23 mouse cellular contexts compared by ENCODE assay signal in genomic region chr2:49922810-49923209, GRCm38 (mm10).
DNase-seq lines count a peak whose midpoint lies in the region; ATAC-seq and TF ChIP-seq lines count a peak whose summit lies in the region.
"Had no signal": no experiment of that assay in that cellular context is flagged by ENCODE, and none has a peak within 500 bp of the region (broad histone marks: within the 10 kb centered on the region; RNA-seq: fewer than 3 reads in every experiment).

No protein-coding gene starts in this region.

- H3K4me3 ChIP-seq in forebrain, embryonic 13.5 days, result no peak overlapping the region
- H3K4me3 ChIP-seq in forebrain, embryonic 12.5 days (replicated peaks), result no peak overlapping the region
- no peak overlapping the region for H3K4me3 ChIP-seq in hindbrain, embryonic 14.5 days (replicated peaks; ENCODE audit: low read length)
- no peak overlapping the region for H3K4me3 ChIP-seq in hindbrain, embryonic 10.5 days
- no peak overlapping the region for H3K4me3 ChIP-seq in midbrain, postnatal 0 days (ENCODE audit: low read depth, low read length)
- H3K4me3 ChIP-seq in midbrain, embryonic 15.5 days, result no peak overlapping the region
- H3K4me3 ChIP-seq: heart, embryonic 10.5 days; limb, embryonic 13.5 days; liver, embryonic 12.5 days had no signal

- 39% methylated on average over 4 of the region's 4 CpGs for WGBS in forebrain, embryonic 13.5 days
- WGBS in forebrain, embryonic 12.5 days, result 49% methylated on average over 4 of the region's 4 CpGs
- WGBS in hindbrain, embryonic 14.5 days, result 62% methylated on average over 4 of the region's 4 CpGs
- 73% methylated on average over 4 of the region's 4 CpGs for WGBS in hindbrain, embryonic 10.5 days
- 32% methylated on average over 4 of the region's 4 CpGs for WGBS in midbrain, postnatal 0 days
- 20% methylated on average over 4 of the region's 4 CpGs for WGBS in midbrain, embryonic 15.5 days

- H3K36me3 ChIP-seq in forebrain, embryonic 13.5 days (ENCODE audit: poor library complexity, severe bottlenecking), result no peaks in the 10 kb centered on the region
- H3K36me3 ChIP-seq in forebrain, embryonic 12.5 days (replicated peaks), result no peaks in the 10 kb centered on the region
- H3K36me3 ChIP-seq in hindbrain, embryonic 14.5 days (replicated peaks; ENCODE audit: control insufficient read depth, insufficient read depth), result no peaks in the 10 kb centered on the region
- no peaks in the 10 kb centered on the region for H3K36me3 ChIP-seq in hindbrain, embryonic 10.5 days
- no peaks in the 10 kb centered on the region for H3K36me3 ChIP-seq in midbrain, postnatal 0 days (ENCODE audit: insufficient read depth, low read length)
- no peaks in the 10 kb centered on the region for H3K36me3 ChIP-seq in midbrain, embryonic 15.5 days (replicated peaks)
- H3K36me3 ChIP-seq: heart, embryonic 10.5 days; limb, embryonic 13.5 days; liver, embryonic 12.5 days had no signal

- H3K9ac ChIP-seq in forebrain, embryonic 13.5 days, result no peak overlapping the region
- no peak overlapping the region for H3K9ac ChIP-seq in forebrain, embryonic 12.5 days
- H3K9ac ChIP-seq in hindbrain, embryonic 14.5 days, result no peak overlapping the region
- no peak overlapping the region for H3K9ac ChIP-seq in midbrain, postnatal 0 days (replicated peaks; ENCODE audit: low read length, poor library complexity, severe bottlenecking)
- no peak overlapping the region for H3K9ac ChIP-seq in midbrain, embryonic 15.5 days
- H3K9ac ChIP-seq: limb, embryonic 13.5 days; liver, embryonic 12.5 days had no signal

- no peak for DNase-seq in hindbrain, embryonic 14.5 days (ENCODE audit: low spot score)
- DNase-seq in hindbrain, embryonic 10.5 days (ENCODE audit: low spot score), result no peak
- peak; percentile 24 for DNase-seq in midbrain, postnatal 0 days (ENCODE audit: low spot score)
- DNase-seq in thymus, postnatal 4 days, result no peak
- DNase-seq in thymus, postnatal 36 days, result no peak
- DNase-seq: adrenal gland, postnatal 14 days; cerebellum, adult 2 months; cerebellum, postnatal 36 days; kidney, adult 11 months; layer of hippocampus, adult 9-11 months; lung, adult 18-20 months; lung, postnatal 10 days; right cerebral cortex, adult 18-20 months; right cerebral cortex, postnatal 4 days; thymus, adult 18-20 months had no signal

- H3K27ac ChIP-seq in forebrain, embryonic 13.5 days, result no peak overlapping the region; the same call in 1 of the 2 replicates
- no peak overlapping the region for H3K27ac ChIP-seq in forebrain, embryonic 12.5 days
- H3K27ac ChIP-seq in hindbrain, embryonic 14.5 days, result no peak overlapping the region
- H3K27ac ChIP-seq in hindbrain, embryonic 10.5 days, result no peak overlapping the region
- no peak overlapping the region for H3K27ac ChIP-seq in midbrain, postnatal 0 days (ENCODE audit: low read depth, low read length)
- H3K27ac ChIP-seq in midbrain, embryonic 15.5 days, result no peak overlapping the region
- H3K27ac ChIP-seq: heart, embryonic 10.5 days; kidney, postnatal 0 days; limb, embryonic 13.5 days; liver, embryonic 12.5 days had no signal

- peaks cover 22% of the 10 kb centered on the region for H3K4me1 ChIP-seq in forebrain, embryonic 13.5 days
- H3K4me1 ChIP-seq in forebrain, embryonic 12.5 days, result peaks cover 14% of the 10 kb centered on the region; the same call in 1 of the 2 replicates
- 0 out of 2 replicates have a peak, but pooled peaks cover 4% of the 10 kb centered on the region for H3K4me1 ChIP-seq in hindbrain, embryonic 14.5 days (replicated peaks; ENCODE audit: control insufficient read depth, insufficient read depth, low read length)
- peaks cover 20% of the 10 kb centered on the region for H3K4me1 ChIP-seq in hindbrain, embryonic 10.5 days (replicated peaks)
- H3K4me1 ChIP-seq in midbrain, postnatal 0 days (ENCODE audit: insufficient read depth, low read length), result no peaks in the 10 kb centered on the region
- H3K4me1 ChIP-seq in midbrain, embryonic 15.5 days, result peaks cover 6% of the 10 kb centered on the region; the same call in 1 of the 2 replicates
- H3K4me1 ChIP-seq: liver, embryonic 12.5 days had no signal

- H3K9me3 ChIP-seq in forebrain, embryonic 13.5 days (replicated peaks), result no peaks in the 10 kb centered on the region
- H3K9me3 ChIP-seq in forebrain, embryonic 12.5 days, result no peaks in the 10 kb centered on the region
- H3K9me3 ChIP-seq in hindbrain, embryonic 14.5 days (ENCODE audit: control insufficient read depth, low read length), result no peaks in the 10 kb centered on the region
- H3K9me3 ChIP-seq in hindbrain, embryonic 10.5 days, result no peaks in the 10 kb centered on the region
- no peaks in the 10 kb centered on the region for H3K9me3 ChIP-seq in midbrain, postnatal 0 days (ENCODE audit: low read length)
- no peaks in the 10 kb centered on the region for H3K9me3 ChIP-seq in midbrain, embryonic 15.5 days
- H3K9me3 ChIP-seq: heart, embryonic 10.5 days; limb, embryonic 13.5 days; liver, embryonic 12.5 days had no signal

- TF ChIP-seq CTCF in midbrain, postnatal 0 days (IDR thresholded peaks at IDR 0.05), result no peak

- H3K4me2 ChIP-seq in forebrain, embryonic 13.5 days, result no peak overlapping the region
- no peak overlapping the region for H3K4me2 ChIP-seq in forebrain, embryonic 12.5 days
- no peak overlapping the region for H3K4me2 ChIP-seq in hindbrain, embryonic 14.5 days (replicated peaks)
- no peak overlapping the region for H3K4me2 ChIP-seq in midbrain, postnatal 0 days (ENCODE audit: low read depth, low read length, poor library complexity, severe bottlenecking)
- H3K4me2 ChIP-seq in midbrain, embryonic 15.5 days, result no peak overlapping the region
- H3K4me2 ChIP-seq: limb, embryonic 13.5 days; liver, embryonic 12.5 days had no signal

- ATAC-seq in forebrain, embryonic 13.5 days, result peak; percentile 42; the same call in 1 of the 2 replicates
- ATAC-seq in forebrain, embryonic 12.5 days (ENCODE audit: low FRiP score), result no peak
- 0 out of 2 replicates have a peak, but pooled peaks have one; percentile 37 for ATAC-seq in hindbrain, embryonic 14.5 days (ENCODE audit: low FRiP score)
- ATAC-seq in midbrain, postnatal 0 days (ENCODE audit: low FRiP score), result no peak
- no peak for ATAC-seq in midbrain, embryonic 15.5 days (replicated peaks)
- ATAC-seq: CD4-positive, CD25-positive, alpha-beta regulatory T cell, adult 4 months; liver, embryonic 12.5 days had no signal

- no peaks in the 10 kb centered on the region for H3K27me3 ChIP-seq in forebrain, embryonic 13.5 days
- H3K27me3 ChIP-seq in forebrain, embryonic 12.5 days, result no peaks in the 10 kb centered on the region
- H3K27me3 ChIP-seq in hindbrain, embryonic 14.5 days (ENCODE audit: control insufficient read depth, insufficient read depth, low read length), result no peaks in the 10 kb centered on the region
- no peaks in the 10 kb centered on the region for H3K27me3 ChIP-seq in hindbrain, embryonic 10.5 days (ENCODE audit: insufficient read depth, poor library complexity, severe bottlenecking)
- H3K27me3 ChIP-seq in midbrain, postnatal 0 days (ENCODE audit: insufficient read depth, low read length), result no peaks in the 10 kb centered on the region
- no peaks in the 10 kb centered on the region for H3K27me3 ChIP-seq in midbrain, embryonic 15.5 days (replicated peaks)
- H3K27me3 ChIP-seq: limb, embryonic 13.5 days; liver, embryonic 12.5 days had no signal

Comparison
In these comparisons a context has a peak if more than half of its experiments do, and no peak if none do; other contexts are left out.
1. ATAC-seq: peak in forebrain, embryonic 13.5 days (single experiment) and hindbrain, embryonic 14.5 days (single experiment); none in forebrain, embryonic 12.5 days (single experiment), midbrain, postnatal 0 days (single experiment) and midbrain, embryonic 15.5 days (single experiment).